Mouse (Mus musculus) CH12F3 (cell line): Measurements from ENCODE around the gene C8b.

ENCODE experiments used
- in situ Hi-C: fragments of 300-500 bp; cut with MboI; formaldehyde crosslinking; loops from 2 replicates; pipeline ENCODE4 v1.14.3; 2020; ENCODE audit warnings: low sequenced_read_pairs

C8b gene

GRCm38 (mm10) chr4:104766065-104766464 is at the start of gene C8b:
C8b (plus strand) TSS chr4:104766317.
- in situ Hi-C loops: no loop called here

GRCm38 (mm10) chr4:104716506-104716905 is 49.6 kb upstream of the C8b start:
- in situ Hi-C loops: no loop called here

- in situ Hi-C loops: no loop called here
Observed at GRCm38 (mm10) chr4:104718973-104719795, 46.9 kb upstream of the C8b start.

DNA sequence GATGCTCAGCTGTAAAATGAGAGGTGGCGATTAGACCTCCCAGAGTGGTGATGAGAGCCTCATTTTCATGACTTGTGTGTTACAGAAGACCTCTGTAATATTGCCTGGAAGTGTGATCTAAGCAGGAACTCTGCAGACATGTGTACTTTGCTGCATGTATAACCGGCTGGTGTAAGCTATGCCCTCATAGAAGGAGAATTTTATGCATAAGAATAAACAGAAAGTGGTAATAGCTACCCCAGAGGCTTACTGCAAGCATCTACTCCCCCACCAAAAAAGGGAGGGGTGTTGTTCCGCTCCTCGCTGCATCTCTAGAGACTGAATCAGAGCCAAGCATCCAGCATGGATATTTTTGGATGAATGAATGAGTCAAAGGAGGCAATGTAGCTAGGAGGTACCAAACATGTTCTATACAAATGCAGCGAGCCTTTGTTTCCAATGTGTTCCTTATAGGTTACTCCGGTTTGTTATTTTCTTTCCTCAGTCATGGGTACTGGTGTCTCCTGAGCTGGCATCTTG is 42.5 kb upstream of the C8b start:
- in situ Hi-C loops: no loop called here

GRCm38 (mm10) chr4:104724258-104724657 is 41.9 kb upstream of the C8b start:
- in situ Hi-C loops: no loop called here

DNA sequence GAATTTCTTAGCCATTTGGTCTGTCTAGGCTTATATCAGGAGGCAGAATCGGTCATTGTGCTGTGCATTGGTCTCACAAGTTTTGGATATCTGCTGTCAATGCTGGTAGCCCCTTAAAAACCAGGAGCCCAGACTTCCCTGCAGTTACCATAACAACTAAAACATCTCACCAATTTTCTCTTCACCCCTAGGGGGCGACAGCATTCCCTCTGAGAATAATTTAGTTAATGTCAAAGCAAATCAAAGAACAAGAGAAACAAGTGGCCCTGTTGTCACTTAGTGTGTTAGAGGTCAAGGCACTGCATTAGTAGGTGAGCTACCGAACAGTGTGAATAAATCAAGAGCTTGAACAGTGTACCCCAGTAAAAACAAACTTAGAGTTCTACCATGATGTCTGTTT is 40.4 kb upstream of the C8b start:
- in situ Hi-C loops: no loop called here

DNA sequence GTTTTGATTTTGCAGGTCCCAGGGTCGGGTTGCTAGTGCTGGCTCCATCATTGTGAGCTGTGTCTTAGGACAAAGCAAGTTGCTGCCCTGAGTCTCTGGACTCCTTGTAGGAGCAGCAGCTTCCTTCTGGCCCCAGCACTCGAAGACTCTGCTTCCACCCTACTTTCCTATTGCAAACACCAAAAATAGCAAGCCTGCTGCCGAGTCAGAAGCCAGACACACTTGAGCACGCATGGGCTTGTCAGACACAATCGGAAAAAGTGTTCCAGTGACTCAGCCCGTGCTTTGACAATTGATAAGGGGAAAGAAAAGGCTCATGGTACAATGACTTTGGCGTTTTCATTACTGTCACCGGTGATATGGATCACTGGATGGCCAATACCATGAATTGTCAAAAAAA is 36.9 kb upstream of the C8b start:
- in situ Hi-C loops: no loop called here

DNA sequence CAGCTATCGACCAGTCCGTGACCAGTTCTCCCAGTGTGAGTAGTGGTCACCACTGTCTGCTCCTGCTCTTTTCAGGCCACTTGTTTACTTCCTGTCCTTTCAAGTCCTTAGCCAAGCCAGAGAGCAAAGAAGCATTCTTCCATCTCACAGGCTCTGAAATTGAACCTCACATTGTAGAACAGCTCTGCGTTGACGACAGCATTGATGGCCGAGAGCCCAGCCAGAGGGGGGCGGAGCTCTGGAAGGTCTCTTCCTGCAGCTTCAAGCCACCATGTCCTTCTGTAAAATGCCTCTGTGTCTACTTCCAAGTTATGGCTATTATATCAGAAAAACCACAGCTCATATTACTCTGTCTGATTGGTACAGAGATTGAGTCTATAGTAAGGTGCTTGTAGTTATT is 19.6 kb upstream of the C8b start:
- in situ Hi-C loops: no loop called here

- in situ Hi-C loops: no loop called here
Observed at GRCm38 (mm10) chr4:104754090-104754489, 12.0 kb upstream of the C8b start.

- in situ Hi-C loops: no loop called here
Observed at GRCm38 (mm10) chr4:104760878-104761624, 5.1 kb upstream of the C8b start.

- in situ Hi-C loops: no loop called here
Observed at GRCm38 (mm10) chr4:104768190-104768589, 2.1 kb downstream of the C8b start.

GRCm38 (mm10) chr4:104769602-104770001 is 3.5 kb downstream of the C8b start:
- in situ Hi-C loops: no loop called here

- in situ Hi-C loops: no loop called here
Observed at GRCm38 (mm10) chr4:104770331-104770730, 4.2 kb downstream of the C8b start.

- in situ Hi-C loops: no loop called here
Observed at GRCm38 (mm10) chr4:104775601-104776000, 9.5 kb downstream of the C8b start.

DNA sequence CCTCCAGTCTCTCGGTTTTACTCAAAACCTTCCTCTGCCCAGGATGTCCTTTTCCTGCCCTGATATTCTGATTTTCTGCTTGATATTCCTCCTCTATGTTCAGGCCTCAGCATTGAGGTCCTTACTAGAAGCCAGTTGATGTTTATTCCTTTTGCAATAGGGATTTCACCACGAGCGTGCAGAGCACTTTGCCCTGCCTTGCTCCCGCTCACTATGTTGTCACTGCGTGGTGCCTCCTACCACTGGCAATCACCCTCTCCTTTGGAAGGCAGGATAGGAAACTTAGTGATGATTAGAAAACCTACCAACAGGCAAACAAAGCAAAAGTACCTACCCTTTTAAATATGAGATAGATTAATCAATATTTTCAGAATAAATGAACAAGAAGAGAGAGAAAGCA is 13.3 kb downstream of the C8b start:
- in situ Hi-C loops: no loop called here

DNA sequence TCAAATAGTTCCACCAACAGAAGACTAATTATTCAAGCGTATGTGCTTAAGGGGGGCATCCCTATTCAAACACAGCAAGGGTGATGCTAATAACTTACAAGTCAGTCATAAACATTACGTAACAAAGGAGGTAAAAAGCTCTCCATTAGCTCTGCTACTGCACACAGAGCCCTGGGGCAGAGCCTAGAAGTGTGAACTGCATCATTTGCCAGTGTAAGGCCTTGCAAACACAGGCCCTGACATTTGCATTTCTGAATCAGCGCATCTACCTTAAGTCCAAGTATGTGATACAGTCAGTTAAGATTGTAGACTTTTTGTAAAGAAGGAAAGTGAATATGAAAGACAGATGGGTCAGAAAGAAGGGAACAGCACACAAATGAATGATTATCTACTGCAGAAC is 15.3 kb downstream of the C8b start:
- in situ Hi-C loops: no loop called here

- in situ Hi-C loops: no loop called here
Observed at GRCm38 (mm10) chr4:104782346-104782745, 16.2 kb downstream of the C8b start.

DNA sequence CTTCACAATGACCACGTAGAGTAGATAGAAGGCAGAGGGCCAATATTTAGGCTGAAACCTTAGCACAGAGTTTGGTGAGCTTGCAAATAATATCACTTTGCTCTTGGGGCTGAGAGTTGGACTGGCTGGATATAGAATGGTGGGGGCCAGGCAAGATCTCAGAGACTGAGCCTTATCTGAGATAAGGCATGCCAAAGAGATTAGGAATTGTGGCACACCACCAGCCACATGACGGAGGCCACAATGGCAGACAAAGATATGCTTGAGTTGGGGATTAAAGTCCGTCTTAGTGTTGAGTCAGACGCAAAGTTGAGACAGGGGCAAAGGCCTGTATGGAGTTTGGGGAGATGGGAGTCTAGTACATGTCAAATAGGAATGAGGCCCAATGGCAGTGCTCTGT is 26.0 kb downstream of the C8b start:
- in situ Hi-C loops: no loop called here

DNA sequence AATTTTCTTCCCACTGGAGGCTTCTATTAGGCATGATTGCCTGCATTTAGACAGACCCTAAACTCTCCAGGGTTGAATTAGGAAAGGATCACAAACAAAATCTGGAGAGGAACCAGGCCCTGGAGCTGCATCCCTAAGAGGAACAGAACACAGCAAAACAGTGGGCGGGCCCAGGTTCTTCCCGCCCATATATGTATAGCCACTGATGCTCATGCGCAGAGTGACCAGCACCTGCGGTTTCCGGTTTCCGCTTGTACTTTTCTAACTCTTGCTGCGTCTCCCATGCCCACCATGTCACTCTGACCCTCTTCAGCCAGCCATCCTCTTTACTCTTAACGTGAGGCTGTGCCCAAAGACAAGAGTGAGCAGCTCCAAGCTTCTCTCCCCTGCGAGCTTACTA is 32.8 kb downstream of the C8b start:
- in situ Hi-C loops: no loop called here

DNA sequence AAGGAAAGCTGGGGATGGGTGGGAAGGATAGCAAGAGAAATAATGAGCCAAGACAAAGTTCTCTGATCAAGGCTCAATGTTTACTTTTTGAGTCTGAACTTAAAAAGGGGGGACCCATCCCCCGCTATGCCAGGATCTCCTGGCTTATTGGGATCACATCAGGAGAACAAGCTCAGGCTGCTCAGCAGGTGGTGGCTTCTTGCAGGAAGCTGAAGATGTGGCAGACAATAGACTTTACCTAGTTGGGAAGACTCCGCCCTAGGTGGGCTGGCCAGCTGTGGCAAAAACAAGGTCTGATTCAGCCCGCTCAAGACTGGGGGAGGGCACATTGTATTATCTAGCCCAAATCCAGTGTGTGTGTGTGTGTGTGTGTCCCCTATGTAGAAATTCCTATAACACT is 35.5 kb downstream of the C8b start:
- in situ Hi-C loops: no loop called here

- in situ Hi-C loops: no loop called here
Observed at GRCm38 (mm10) chr4:104804100-104804499, 38.0 kb downstream of the C8b start.
